Mouse (Mus musculus): Measurements from ENCODE around the gene Sorbs2.

DNA sequence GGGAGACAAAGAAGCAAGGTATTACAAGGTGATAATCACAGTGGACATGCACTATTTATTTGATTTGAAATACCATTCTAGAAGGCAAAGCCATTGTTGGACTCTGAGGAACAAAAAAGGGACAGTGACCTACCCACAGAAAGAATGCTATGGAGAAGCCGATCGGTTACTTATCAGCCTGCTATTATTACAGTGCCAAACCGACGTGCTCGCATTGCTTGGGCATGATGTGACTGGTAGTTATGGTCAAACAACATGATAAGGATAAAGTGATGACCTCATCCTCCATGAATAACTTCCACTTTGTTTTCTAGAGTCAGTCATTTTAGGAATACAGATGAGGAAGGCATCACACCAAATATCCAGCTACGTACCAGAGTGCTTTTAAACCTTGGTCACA lies 99.4 kb downstream of the Sorbs2 start:
- no peak for TF ChIP-seq EP300 (IDR thresholded peaks at IDR 0.05; ENCODE audit: low read depth)
- no peak for TF ChIP-seq CTCF (IDR thresholded peaks at IDR 0.05; ENCODE audit: low read depth)
